Mouse (Mus musculus) layer of hippocampus, postnatal 14 days (tissue): ENCODE results near the gene Gpc6. TPM values are rescaled to one million over a fixed set of nuclear protein-coding genes. Genes with fewer than 3 reads are reported as not detected.

Experiments
- DNase-seq, 2 experiments: peaks; one replicate each; pipeline ENCODE4 v3.0.0; 2021 to 2022; ENCODE audit warnings: low spot score in 2 of 2, mixed read lengths in 1 of 2
- total RNA-seq, 2 experiments: library from RNA; stranded (reverse); gene quantifications; 2 replicates each; pipeline ENCODE4 v1.2.3; 2021

The Gpc6 gene
- total RNA-seq, 2 experiments from 2014 or later, result 13.6 to 14.7 TPM

GRCm38 (mm10) chr14:117781724-117782123 is 856.6 kb downstream of the Gpc6 start:
- DNase-seq, result no peak

DNA sequence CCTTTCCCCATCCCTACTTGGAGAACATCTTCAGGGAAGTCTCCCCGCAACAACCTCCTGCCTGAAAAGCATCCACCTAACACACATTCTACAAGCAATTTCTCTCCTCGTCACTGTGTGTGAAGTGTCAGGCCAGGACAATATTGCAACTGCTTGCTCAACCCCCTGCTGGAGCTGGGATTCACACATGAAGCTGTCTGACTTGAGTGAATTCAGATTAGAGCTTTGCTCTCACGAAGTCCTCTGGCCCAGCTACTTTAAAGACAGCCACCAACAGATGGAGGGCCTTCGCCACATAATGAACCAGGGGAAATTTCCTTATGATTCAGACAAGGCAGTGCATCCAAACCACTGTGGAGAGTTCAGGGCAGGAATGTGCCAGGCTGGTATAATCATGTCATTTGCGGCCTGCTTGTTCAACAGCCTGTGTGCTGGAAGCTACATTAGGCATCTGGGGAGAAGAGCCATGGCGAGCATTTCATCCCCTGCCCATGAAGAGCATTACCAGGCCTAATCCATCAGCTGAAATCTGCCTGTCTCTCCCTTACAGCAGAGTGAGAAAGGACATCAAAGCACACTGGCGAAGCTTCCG is 858.7 kb downstream of the Gpc6 start:
- DNase-seq, result no peak

GRCm38 (mm10) chr14:117784960-117785359 is 859.8 kb downstream of the Gpc6 start:
- no peak for DNase-seq

GRCm38 (mm10) chr14:117785507-117786085 is 860.5 kb downstream of the Gpc6 start:
- DNase-seq, result no peak

DNA sequence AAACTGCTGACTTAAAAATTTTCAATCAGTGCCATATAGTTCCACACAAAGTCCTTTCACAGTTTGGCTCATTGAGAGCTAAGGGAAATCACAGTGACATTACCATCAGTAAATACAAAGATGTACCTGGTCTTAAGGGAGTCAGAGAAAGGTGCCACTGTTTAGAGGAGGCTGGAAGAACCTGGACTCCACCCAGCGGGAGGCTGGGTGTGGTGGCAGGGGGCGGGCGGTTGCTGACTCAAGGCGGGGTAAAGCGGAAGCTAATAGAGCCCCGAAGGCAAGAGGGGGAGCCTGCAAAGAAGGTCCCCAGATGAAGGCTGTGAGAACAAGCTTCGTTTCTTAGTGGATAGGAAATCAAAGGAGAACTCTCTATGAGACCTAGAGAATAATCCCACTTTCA is 861.5 kb downstream of the Gpc6 start:
- DNase-seq, result no peak

GRCm38 (mm10) chr14:117794874-117795273 is 869.8 kb downstream of the Gpc6 start:
- no peak for DNase-seq

DNA sequence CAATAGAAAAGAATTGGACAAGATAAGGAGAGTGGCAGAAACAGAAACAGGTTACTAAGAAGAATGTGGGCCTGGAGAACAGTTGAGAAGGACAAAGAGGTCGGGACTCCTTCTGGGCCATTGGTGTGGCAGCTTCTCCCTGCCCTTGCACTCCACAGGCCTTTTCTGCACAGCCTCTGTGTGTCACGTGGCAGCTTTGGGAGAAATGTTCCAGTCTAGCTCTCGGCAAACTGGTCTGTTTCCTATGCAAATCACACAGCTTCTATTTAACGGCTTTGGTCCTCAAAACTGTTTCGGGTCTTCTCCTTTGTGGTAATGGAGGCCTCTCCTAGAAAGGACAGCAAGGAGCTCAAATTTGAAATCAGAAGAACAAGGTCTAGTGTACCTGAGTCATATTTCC is 871.5 kb downstream of the Gpc6 start:
- DNase-seq, result no peak

GRCm38 (mm10) chr14:117800399-117800798 is 875.3 kb downstream of the Gpc6 start:
- DNase-seq, result no peak

DNA sequence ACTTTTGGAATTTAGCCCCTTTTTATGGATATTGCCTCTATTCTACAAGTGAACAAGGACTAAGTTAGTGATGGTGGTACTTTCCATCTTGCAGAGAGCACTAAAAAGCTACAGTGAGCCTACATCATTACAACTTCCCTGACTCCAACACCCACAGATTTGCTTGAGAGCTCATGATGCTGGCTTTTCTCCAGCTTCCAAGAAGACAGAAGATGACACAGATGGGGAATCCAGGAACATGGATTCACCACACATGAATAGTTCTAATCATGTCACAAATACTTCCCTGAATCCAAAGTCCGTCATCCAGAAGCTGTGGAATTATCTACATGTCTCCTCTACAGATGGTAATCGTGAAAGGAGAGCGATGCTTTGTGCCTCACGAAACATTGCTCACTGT is 882.7 kb downstream of the Gpc6 start:
- peak in 1 of 2 experiments; percentile 45 for DNase-seq

- DNase-seq, result no peak
These were observed 883.2 kb downstream of the Gpc6 start for GRCm38 (mm10) chr14:117808326-117808725.

GRCm38 (mm10) chr14:117810321-117811270 is 885.5 kb downstream of the Gpc6 start:
- DNase-seq, result peak in 1 of 2 experiments; percentile 18

DNA sequence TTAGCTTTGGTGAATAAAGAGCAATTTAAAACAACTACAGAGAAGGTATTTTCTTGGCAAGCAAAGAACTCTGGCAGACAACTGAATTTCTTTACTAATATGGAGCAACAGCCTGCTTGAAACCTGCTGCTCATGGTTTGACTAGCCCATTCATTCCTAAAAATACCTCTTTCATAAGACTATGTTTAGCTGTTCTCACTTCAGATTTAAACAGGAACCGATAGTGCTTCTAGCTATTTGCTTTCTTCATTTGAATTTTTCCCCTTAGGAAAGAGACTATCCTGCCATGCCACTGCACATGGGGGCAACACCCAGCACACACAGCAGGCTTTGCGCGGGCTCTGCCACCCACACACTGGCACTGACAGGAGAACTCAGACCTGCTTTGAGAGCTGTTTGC is 888.4 kb downstream of the Gpc6 start:
- peak; percentile 16 to 59 for DNase-seq

GRCm38 (mm10) chr14:117816008-117816407 is 890.9 kb downstream of the Gpc6 start:
- no peak for DNase-seq

GRCm38 (mm10) chr14:117816706-117817105 is 891.6 kb downstream of the Gpc6 start:
- DNase-seq, result no peak

GRCm38 (mm10) chr14:117817196-117817595 is 892.1 kb downstream of the Gpc6 start:
- no peak for DNase-seq

GRCm38 (mm10) chr14:117824491-117824890 is 899.4 kb downstream of the Gpc6 start:
- DNase-seq, result no peak

DNA sequence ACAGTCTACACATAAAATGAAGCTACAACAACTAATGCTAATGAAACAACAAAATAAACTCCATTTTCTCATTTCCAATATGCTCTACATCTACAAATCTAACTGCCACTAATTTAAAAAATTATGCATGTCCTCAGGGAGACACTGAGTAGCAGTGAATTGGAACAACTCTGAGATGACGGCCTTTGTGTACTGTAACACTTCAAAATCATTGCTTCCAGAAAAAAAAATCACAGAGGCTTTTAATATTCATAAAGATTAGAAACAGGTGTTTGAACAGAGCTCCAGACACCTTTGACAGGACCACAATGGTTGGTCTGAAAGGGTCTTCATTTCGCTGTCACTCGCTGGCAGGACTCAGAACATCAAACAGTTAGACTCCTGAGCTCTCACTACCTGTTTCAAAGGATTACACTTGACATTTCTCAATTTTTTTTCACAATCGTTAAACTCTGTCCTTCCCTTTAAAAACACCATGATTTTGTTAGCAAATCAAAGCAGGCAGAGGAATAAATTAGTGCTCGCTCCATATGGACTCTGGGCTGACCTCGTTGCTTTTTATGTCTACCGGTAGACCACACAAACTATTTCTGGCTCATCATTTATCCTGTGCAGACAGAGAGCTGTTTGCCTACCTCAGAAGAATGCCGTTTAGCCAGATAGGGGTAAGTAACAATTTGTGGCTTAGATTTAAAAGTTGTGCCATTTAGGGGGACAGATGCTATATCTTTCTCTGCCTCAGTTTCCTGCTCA is 901.4 kb downstream of the Gpc6 start:
- no peak for DNase-seq

- peak in 1 of 2 experiments; percentile 14 for DNase-seq
These were observed 906.2 kb downstream of the Gpc6 start for GRCm38 (mm10) chr14:117831267-117831666.

GRCm38 (mm10) chr14:117831731-117832130 is 906.6 kb downstream of the Gpc6 start:
- DNase-seq, result peak in 1 of 2 experiments; percentile 36

DNA sequence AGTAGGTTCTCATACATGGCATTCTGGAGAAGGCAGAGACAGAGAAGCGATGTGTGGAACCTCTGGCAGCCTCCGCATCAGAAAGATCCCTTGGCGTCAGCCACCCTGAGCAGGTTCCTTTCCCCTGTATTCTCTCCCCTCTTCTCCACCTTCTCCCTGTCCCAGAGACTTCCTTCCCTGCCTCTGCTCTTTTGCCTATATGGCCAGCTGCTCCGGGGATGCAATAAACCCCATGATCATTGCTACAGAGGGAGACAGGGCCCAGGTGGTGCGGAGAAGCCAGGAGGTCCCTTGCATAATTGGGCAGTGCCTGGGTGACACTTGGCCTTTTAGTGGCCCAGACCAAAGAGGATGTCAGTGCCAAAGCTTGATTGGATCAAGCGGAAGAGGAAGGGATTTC is 910.4 kb downstream of the Gpc6 start:
- DNase-seq, result no peak

DNA sequence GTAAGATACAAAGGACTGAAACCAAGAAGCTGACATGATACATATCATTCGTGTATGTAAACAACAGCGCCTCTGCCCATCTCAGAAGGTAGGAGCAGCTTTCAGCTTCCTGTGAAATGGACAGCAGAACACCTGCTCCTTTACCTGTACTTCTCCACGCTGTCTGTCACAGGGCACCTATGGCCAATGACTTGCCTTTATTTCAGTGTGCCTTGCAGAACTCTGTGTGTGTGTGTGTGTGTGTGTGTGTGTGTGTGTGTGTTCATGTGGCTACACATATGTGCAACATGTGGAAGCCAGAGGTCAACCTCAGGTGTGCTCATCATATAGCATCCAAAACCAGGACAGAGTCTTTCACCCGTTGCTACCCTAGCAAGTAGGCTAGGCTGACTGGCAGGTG is 911.9 kb downstream of the Gpc6 start:
- DNase-seq, result no peak
